Mouse (Mus musculus) embryonic facial prominence, embryonic 15.5 days (tissue): ENCODE data around the gene Adcy10. TPM values are rescaled to one million over a fixed set of nuclear protein-coding genes. Genes with fewer than 3 reads are reported as not detected.

Experiments used
- ATAC-seq: fragments of 200-750 bp; cut with Nextera tagmentation; 2 replicates; pipeline ENCODE4 v1.8.0; 2017; ENCODE audit warnings: low read depth, moderate TSS enrichment; ENCODE audit not compliant: insufficient number of reproducible peaks, low FRiP score, low TSS enrichment
- H3K27ac ChIP-seq: fragments of 300-500 bp; sonication (generic); replicated peaks from 2 replicates; pipeline ENCODE4 v1.5.1; 2015; ENCODE audit warnings: mild to moderate bottlenecking, inconsistent platforms
- H3K27me3 ChIP-seq: fragments of 300-500 bp; sonication (generic); 2 replicates; pipeline ENCODE4 v1.6.1; 2015; ENCODE audit warnings: inconsistent platforms
- H3K36me3 ChIP-seq: fragments of 300-500 bp; sonication (generic); 2 replicates; pipeline ENCODE4 v1.6.1; 2015; ENCODE audit warnings: mild to moderate bottlenecking, inconsistent platforms
- H3K4me1 ChIP-seq: fragments of 300-500 bp; sonication (generic); 2 replicates; pipeline ENCODE4 v1.6.1; 2015; ENCODE audit warnings: inconsistent platforms
- H3K4me2 ChIP-seq: fragments of 300-500 bp; sonication (generic); replicated peaks from 2 replicates; pipeline ENCODE4 v1.6.1; 2015; ENCODE audit warnings: mild to moderate bottlenecking, inconsistent platforms
- H3K4me3 ChIP-seq: fragments of 300-500 bp; sonication (generic); replicated peaks from 2 replicates; pipeline ENCODE4 v1.5.1; 2015; ENCODE audit warnings: mild to moderate bottlenecking, inconsistent platforms
- H3K9ac ChIP-seq: fragments of 300-500 bp; sonication (generic); 2 replicates; pipeline ENCODE4 v1.6.1; 2015; ENCODE audit warnings: inconsistent platforms
- H3K9me3 ChIP-seq: fragments of 300-500 bp; sonication (generic); replicated peaks from 2 replicates; pipeline ENCODE4 v1.6.1; 2016; ENCODE audit warnings: inconsistent platforms
- WGBS: fragments of 180-500 bp; shearing (Covaris S2); methylation state at CpG from one replicate; pipeline ENCODE4 v1.1.7; 2015; 5-methylcytosine and 5-hydroxymethylcytosine counted together
- polyA plus RNA-seq: library from polyadenylated mRNA; unstranded; fragments of >200 nt; fragmentation: Nextera tagmentation; extraction: Ambion mirVana; gene quantifications from 2 replicates; pipeline ENCODE4 v1.2.1, GENCODE M21; 2015

Adcy10 gene
- polyA plus RNA-seq, 1 experiment from 2014 or later: not detected

DNA sequence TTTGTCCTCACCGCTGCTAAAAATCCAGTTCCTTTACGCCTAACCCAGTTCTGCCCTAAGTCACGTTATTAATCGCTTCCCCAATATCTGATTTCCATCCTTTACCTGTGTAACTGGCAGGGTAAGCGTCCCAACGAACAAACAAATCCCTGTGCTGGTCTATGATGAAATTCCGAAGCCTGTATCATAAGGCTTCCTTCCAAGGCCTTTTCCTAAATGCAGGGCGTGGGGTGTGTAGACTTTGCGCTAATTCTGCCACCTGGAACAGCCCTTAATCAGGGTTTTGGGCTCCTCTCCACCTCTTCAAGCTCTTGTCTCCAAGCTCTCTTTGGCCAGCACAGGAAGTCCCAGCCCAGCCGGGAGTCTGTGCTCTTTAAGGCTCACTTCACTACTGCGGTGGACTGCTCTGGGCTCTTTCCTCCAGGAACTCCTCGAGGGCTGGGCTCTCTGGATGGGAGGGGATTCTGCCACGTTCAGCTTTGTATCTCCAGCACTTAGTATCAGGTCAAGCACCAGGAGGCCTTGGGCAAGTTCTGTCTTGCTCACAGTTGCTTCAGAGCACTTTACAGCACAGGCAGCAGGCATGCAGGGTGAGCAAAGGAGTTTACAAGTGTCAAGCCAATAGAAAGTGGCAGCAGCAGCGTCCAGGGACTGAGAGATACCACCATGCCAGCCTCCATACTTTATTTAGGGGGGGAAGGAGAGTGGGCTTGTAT is 100.6 kb downstream of the Adcy10 start:
- H3K4me3 ChIP-seq: no peak overlapping the region
- ATAC-seq: no peak
- H3K4me2 ChIP-seq: no peak overlapping the region
- no peak overlapping the region for H3K9ac ChIP-seq
- peaks cover 18% of the 10 kb centered on the region for H3K4me1 ChIP-seq
- no peaks in the 10 kb centered on the region for H3K9me3 ChIP-seq
- 59% methylated on average over 14 of the region's 14 CpGs for WGBS
- no peaks in the 10 kb centered on the region for H3K27me3 ChIP-seq
- no peak overlapping the region for H3K27ac ChIP-seq
- no peaks in the 10 kb centered on the region for H3K36me3 ChIP-seq

DNA sequence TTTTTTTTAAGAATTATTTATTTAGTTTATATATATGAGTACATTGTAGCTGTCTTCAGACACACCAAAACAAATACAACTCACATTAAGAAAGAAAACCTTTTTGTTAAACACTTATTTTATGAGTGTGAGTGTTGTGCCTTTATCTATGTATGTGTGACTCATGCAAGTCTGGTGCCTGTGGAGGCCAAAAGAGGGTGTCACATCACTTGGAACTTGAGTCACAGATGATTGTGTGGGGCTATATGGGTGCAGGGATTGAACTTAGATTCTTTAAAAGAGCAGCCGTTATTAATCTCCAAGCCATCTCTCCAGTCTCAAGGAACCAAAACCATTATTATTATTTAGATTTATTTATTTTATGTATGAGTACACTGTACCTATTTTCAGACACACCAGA is 101.4 kb downstream of the Adcy10 start:
- Histone ChIP-seq H3K36me3 (peaks cover 2% of the 10 kb centered on the region), H3K9me3 (no peaks in the 10 kb centered on the region), H3K9ac (no peak overlapping the region), H3K4me3 (no peak overlapping the region), H3K27me3 (no peaks in the 10 kb centered on the region), H3K4me2 (no peak overlapping the region), H3K27ac (no peak overlapping the region), H3K4me1 (peaks cover 18% of the 10 kb centered on the region)
- ATAC-seq: no peak
- WGBS: 83% methylated on average over 1 of the region's 1 CpGs

DNA sequence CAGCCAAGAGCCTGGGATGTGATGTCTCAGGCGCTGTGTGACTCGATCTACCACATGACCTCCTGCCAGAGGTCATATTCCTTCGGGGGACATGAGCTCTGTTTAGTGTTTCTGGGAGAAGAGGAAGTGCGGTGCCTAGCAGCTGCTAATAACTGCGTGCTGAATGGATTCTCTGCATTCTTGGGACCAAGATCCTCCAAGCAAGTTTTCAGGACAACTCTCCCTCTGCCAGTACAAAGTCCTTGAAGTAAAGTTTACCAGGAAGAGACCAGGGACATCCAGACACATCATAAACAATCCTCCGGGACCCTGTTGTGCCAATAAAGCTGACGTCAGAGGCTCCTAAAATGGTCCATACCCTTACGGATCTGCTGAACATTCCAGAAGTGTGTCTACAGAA is 102.9 kb downstream of the Adcy10 start:
- peaks cover 16% of the 10 kb centered on the region for H3K36me3 ChIP-seq
- no peak overlapping the region for H3K9ac ChIP-seq
- no peaks in the 10 kb centered on the region for H3K9me3 ChIP-seq
- H3K4me3 ChIP-seq: no peak overlapping the region
- 21% methylated on average over 8 of the region's 8 CpGs for WGBS
- no peak overlapping the region for H3K4me2 ChIP-seq
- 0 out of 2 replicates have a peak overlapping the region, but pooled peaks have one; percentile 22 for H3K27ac ChIP-seq
- no peaks in the 10 kb centered on the region for H3K27me3 ChIP-seq
- peaks cover 18% of the 10 kb centered on the region for H3K4me1 ChIP-seq
- ATAC-seq: no peak

- Histone ChIP-seq H3K27ac (peak overlapping the region; percentile 52; the same call in 1 of the 2 replicates), H3K36me3 (peaks cover 23% of the 10 kb centered on the region), H3K4me3 (no peak overlapping the region), H3K4me1 (peaks cover 18% of the 10 kb centered on the region), H3K4me2 (no peak overlapping the region), H3K9me3 (no peaks in the 10 kb centered on the region), H3K9ac (no peak overlapping the region), H3K27me3 (no peaks in the 10 kb centered on the region)
- no peak for ATAC-seq
- WGBS: 36% methylated on average over 10 of the region's 10 CpGs
Measured at GRCm38 (mm10) chr1:165589280-165590048, 104.5 kb downstream of the Adcy10 start.

- WGBS: 74% methylated on average over 8 of the region's 8 CpGs
- Histone ChIP-seq H3K9me3 (no peaks in the 10 kb centered on the region), H3K36me3 (peaks cover 34% of the 10 kb centered on the region), H3K4me1 (peaks cover 15% of the 10 kb centered on the region), H3K4me3 (no peak overlapping the region), H3K27me3 (no peaks in the 10 kb centered on the region), H3K9ac (no peak overlapping the region), H3K4me2 (no peak overlapping the region), H3K27ac (no peak overlapping the region)
- no peak for ATAC-seq
Measured at GRCm38 (mm10) chr1:165590760-165591159, 105.8 kb downstream of the Adcy10 start.

DNA sequence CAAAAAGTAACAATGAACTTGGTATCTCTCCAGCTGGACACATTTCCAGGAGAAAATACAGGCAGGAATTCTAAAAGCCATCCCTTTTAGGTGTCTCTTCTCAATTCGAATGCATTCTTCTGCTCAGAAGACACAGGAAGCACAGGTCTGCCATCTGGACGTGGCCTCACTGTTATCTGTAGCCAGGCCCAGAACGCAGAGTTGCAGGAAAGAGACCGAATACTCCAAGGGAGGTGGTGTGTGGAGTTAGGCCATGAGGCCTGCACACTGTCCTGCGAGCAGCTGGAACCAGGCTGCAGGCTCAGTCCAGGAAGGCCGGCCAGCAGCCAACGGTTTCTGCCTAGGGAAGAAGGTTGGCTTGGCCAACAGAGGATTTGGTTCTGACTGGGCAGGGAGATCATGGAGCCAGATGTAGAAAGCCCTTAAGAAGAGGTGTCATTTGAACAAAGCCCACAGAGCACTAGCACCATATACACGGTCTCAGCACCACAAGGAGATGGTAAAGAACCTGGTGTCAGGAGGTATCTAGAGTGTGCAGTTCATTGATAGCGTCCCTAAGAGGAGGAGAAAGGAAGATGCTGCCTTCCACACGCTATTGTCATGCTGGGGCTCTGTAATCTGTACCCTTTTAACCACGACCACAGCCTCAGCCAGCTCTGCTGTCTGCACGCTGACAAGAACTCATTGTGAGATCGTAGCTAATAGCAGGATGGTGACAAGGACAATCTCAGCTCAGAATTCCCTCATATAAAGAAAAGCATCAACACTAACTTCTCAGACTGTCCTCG is 107.5 kb downstream of the Adcy10 start:
- Histone ChIP-seq H3K9ac (no peak overlapping the region), H3K4me3 (no peak overlapping the region), H3K9me3 (no peaks in the 10 kb centered on the region), H3K27ac (no peak overlapping the region), H3K4me1 (peaks cover 12% of the 10 kb centered on the region), H3K27me3 (no peaks in the 10 kb centered on the region), H3K4me2 (no peak overlapping the region), H3K36me3 (peaks cover 40% of the 10 kb centered on the region)
- WGBS: 85% methylated on average over 14 of the region's 14 CpGs
- ATAC-seq: no peak

- no peak overlapping the region for H3K27ac ChIP-seq
- H3K9me3 ChIP-seq: no peaks in the 10 kb centered on the region
- peaks cover 49% of the 10 kb centered on the region for H3K36me3 ChIP-seq
- H3K4me1 ChIP-seq: no peaks in the 10 kb centered on the region
- no peak overlapping the region for H3K4me3 ChIP-seq
- ATAC-seq: no peak
- no peak overlapping the region for H3K4me2 ChIP-seq
- no peak overlapping the region for H3K9ac ChIP-seq
- 83% methylated on average over 15 of the region's 15 CpGs for WGBS
- no peaks in the 10 kb centered on the region for H3K27me3 ChIP-seq
Measured at GRCm38 (mm10) chr1:165594699-165595421, 109.9 kb downstream of the Adcy10 start.

DNA sequence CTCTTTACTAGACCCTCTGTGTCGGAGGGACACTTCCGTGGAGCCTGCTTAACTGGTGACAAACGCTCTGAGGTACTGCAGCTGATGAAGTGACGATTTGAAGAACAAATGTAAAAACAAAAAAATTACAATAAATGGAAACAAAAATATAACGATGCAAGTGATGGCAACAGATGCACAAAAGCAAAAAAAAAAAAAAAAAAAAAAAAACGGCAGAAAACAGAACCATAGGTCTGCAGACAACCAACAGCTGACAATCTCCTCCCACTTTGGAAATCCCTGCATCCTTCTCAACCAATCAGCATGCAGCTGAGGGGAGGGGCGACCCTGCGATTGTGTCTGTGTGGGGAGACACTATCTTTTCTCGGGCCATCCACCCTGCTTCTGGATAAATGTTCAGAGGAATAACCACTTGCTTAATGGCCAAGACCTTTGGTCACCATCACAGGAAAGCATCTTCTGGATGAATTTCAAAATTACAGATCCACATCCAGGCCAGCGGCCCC is 116.8 kb downstream of the Adcy10 start:
- Histone ChIP-seq H3K27ac (no peak overlapping the region), H3K4me2 (no peak overlapping the region), H3K4me3 (no peak overlapping the region), H3K4me1 (no peaks in the 10 kb centered on the region), H3K27me3 (no peaks in the 10 kb centered on the region), H3K9me3 (no peaks in the 10 kb centered on the region), H3K9ac (no peak overlapping the region), H3K36me3 (peaks cover 51% of the 10 kb centered on the region)
- ATAC-seq: no peak
- 84% methylated on average over 10 of the region's 10 CpGs for WGBS

DNA sequence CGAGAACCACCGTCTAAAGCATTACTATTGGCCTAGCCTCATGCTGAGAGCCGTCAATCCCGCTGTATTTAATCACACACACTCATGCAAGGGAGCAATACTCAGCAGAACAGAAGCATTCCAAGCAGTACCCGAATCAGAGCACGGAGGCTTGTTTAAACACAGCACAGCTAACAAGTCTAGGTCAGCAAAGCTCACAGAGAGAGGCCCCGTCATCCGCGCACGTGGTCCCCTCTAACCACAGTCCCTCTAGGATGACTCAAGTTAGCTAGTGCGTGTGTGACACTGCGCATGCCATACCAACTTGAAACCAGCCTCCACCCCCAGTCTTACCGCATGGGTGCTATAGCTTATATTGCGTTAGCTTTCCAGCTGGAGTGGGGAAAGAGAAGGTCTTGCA is 118.2 kb downstream of the Adcy10 start:
- no peak for ATAC-seq
- Histone ChIP-seq H3K9me3 (no peaks in the 10 kb centered on the region), H3K4me1 (no peaks in the 10 kb centered on the region), H3K36me3 (peaks cover 65% of the 10 kb centered on the region), H3K27me3 (no peaks in the 10 kb centered on the region), H3K27ac (no peak overlapping the region), H3K4me2 (no peak overlapping the region), H3K9ac (no peak overlapping the region), H3K4me3 (no peak overlapping the region)
- WGBS: 90% methylated on average over 14 of the region's 14 CpGs

- no peak overlapping the region for H3K4me3 ChIP-seq
- H3K4me1 ChIP-seq: no peaks in the 10 kb centered on the region
- no peaks in the 10 kb centered on the region for H3K9me3 ChIP-seq
- H3K36me3 ChIP-seq: peaks cover 63% of the 10 kb centered on the region
- no peaks in the 10 kb centered on the region for H3K27me3 ChIP-seq
- WGBS: 87% methylated on average over 8 of the region's 8 CpGs
- no peak for ATAC-seq
- H3K9ac ChIP-seq: no peak overlapping the region
- no peak overlapping the region for H3K4me2 ChIP-seq
- no peak overlapping the region for H3K27ac ChIP-seq
Measured at GRCm38 (mm10) chr1:165604203-165604602, 119.2 kb downstream of the Adcy10 start.
